Mouse (Mus musculus) heart, postnatal 4 days (tissue): ENCODE results near the gene Pex12. TPM values are rescaled to one million over a fixed set of nuclear protein-coding genes. Genes with fewer than 3 reads are reported as not detected.
"Not testable (repeated sequence)": the region's sequence is repeated elsewhere in the genome, so short reads cannot be mapped to it uniquely, and the experiment has no call there.

Source experiments
- DNase-seq: peaks from one replicate; pipeline ENCODE4 v3.0.0; 2021
- total RNA-seq, 2 experiments: library from RNA; stranded (reverse); gene quantifications; 2 replicates each; pipeline ENCODE4 v1.2.3; 2021

Pex12 gene
- total RNA-seq: 10 to 100 TPM in 1 of 2 experiments, 1 to 10 TPM in 1; 7.1 to 10.0 TPM

DNA sequence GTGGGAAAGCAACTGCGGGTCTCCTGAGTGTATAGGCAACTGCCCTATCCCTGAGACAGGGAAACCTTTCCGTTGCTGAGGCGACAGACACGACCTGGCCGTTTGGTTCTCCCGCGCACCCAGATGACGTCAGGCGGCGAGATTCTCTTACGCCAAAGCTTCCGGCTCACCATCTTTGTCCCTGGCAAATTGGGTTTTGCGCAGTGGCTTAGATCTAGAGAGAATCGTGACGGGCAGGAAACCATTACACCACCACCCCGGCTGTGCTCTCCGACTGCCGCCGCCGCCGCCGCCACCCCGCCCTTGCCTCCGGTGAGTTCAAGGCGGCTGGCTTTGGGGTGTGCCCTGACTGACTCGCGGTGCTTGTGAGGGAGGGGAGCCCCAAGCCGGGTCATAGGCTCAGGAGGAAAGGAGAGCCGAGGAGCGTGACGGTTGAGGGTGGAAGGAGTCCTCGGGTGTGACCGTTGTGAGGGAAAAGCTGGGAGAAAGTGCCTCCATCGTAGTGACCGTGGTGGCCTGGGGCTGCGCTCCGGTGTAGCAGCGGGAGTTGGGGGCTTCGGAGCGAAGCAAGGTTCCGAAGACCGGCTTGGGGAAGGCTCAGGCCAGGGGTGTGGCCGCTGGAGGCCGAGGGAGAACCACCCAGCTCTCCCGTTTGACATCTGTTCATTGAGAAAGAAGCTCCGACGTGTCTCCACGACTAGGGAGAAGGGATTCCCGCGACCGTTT is at the start of gene Pex12:
Gene Pex12 (minus strand): TSS at position 61 of the 726 bp plus-strand sequence.
- DNase-seq: peak; percentile 96

DNA sequence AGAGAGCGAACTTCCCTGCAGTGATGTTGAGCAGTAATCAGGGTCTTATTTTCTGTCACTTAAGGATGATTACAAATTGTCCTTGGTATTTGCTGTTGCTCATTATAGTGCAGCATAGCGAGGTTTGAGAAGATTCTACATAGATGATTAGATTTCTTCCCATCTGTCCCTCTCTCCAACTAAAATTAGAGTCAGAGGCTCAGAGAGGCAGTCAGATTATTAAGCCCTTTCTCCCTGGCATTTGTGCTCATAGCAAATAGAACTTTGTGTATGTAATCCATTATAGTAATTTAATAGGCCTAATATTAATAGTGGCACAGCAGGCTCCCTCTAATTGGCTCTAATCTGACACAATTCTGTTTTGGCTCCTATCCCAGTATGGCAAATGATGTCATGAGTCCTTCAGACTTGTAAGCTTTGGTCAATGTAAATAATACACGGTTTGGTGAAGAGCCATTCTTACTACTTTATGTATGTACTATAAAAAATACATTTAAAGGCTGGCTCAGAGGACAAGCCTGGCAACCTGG is 39.4 kb upstream of the Pex12 start:
- DNase-seq: no peak

DNA sequence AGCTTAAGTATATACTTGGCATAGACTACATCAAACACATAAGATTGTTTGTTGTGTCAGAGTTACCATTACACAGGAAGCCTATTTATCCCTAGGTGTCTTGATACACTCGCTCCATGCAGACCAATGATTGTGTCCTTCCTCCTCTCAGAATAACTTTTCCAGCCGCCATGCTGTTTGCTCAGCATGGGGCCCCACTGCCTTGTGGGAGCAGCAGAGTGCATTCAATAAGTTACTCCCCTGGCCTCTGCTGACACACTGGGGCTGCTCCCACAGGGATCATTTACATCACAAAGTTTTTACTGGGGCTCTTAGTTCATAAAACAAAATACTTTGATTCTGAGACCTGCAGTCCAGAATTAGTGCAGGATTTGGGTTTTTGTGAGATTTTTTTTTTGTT is 37.3 kb upstream of the Pex12 start:
- DNase-seq: no peak

DNA sequence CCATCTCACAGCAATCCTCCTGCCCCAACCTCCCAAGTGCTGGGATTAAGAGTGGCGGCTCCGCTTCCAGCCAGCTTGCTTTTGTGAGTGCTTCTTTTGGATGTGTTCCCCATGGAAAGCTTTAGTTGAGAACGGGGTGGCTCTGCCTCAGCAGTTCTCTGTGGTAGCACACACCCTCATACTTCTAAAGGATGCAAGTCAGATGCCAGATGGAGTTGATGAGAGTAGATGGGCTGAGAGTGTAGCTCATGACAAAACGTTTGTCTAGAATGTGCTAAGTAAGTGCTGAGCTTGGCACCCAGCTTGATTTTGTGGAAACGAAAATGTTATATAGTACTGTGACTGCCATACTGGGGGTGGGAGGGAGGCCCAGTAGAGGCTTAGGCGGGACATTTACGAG is 33.4 kb upstream of the Pex12 start:
- DNase-seq: no peak

DNA sequence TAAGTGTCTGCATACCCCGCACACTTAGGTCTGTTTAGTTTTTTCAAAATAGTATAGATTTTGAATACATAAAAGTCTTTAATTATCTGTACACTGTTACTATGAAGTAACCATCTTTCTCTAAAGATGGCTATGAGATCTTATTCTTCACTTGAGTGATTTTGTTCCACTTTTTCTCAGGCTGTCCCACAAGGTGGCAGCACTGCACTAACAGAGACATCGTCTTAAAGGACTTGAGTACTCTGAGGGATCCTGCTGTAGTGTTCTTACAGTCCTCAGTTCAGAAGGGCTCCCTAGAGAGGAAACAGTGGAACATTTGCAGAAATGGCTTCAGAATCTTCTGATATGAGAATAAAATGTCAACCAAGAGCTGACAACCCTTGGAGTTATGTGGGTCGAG is 25.0 kb upstream of the Pex12 start:
- peak; percentile 60 for DNase-seq

DNA sequence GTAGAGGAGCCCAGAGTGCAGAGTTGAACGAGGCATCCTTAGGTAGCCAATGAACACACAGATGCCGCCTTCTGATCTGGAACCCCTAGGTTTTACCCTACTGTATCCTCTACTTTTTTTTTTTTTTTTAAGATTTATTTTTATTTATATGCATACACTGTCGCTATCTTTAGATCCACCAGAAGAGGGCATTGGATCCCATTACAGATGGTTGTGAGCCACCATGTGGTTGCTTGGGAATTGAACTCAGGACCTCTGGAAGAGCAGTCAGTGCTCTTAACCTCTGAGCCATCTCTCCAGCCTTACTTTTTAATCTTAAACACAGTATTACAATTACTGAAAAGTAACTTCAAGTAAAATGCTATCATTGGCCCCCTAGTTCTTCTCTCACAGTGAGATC is 24.3 kb upstream of the Pex12 start:
- DNase-seq: not testable (repeated sequence)

DNA sequence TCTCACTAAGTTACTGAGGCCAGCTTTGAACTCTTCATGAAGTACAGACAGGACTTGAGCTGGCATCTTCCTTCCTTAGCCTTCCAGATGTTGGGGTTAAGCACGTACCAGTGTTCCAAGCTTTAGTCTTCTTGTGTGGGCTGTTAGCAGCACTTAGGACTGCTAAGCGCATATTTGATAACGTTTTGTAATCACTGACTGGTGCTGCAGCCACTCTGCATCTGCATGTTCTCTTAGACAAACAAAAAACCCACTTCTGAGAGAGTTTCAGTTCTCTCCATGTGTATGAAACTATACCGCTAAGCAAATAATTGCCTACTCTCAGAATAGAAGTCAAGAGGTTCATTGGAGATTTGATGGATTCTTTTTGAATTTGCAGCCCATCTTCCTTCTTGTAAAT is 16.7 kb upstream of the Pex12 start:
- no peak for DNase-seq

DNA sequence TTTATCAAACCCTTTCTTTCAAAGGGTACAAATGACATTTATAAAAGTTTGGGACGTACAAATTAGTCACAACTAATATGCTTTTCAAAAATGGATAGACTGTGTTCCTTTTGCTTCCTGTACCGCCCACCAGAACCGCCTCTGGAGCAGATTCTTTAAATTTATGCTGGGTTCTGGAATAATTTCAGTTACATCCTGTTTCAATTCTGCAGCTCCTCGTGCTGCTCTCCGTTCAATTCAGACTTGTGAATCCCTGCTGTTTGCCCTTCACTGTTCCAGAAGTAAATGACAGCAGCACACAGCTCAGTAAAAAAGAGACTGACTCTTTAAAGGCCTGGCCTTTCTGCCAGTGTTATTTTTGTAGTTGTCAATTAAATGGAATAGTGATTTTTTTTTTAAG is 10.1 kb upstream of the Pex12 start:
- no peak for DNase-seq

DNA sequence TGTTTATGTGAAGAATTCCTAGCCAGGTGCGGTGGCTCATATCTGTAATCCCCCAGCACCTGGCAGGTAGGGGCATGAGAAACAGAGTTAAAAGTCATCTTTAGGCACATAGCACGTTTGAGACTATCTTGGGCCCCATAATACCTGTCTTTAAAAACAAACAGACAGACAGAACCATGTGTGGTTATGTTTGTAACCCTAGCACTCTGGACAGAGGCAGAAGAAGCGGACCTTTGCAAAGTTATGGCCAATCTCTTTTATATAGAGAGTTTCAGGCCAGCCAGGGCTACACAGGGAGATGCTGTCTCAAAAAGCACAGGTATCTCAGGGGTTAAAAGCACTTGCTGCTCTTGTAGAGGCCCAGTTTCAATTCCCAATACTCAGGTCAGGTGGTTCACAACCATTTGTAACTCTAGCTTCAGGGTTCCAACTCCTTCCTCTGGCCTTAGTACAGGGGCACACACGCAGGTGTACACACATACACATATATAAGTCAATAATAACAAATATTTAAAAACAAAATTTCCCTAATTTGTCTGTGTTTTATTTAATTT is 4.4 kb upstream of the Pex12 start:
- DNase-seq: no peak

DNA sequence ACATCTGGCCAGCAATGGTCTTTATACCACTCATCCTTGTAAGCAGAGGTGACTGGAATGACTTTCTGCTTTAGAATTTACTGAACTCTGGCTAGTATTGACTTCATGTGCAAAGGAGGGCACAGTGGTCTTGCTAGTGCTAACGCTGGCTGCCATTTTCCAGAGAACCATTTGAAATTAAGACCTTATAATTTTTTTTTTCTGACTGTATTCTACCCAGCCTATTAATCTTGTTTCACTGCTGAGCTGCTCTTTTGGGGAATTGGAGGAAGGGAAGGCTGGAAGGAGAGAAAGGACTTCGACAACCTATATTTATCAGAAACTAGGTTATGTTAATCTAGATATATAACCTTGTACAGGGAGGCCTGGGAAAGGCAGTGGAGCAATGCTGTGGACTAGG is 2.1 kb upstream of the Pex12 start:
- no peak for DNase-seq

DNA sequence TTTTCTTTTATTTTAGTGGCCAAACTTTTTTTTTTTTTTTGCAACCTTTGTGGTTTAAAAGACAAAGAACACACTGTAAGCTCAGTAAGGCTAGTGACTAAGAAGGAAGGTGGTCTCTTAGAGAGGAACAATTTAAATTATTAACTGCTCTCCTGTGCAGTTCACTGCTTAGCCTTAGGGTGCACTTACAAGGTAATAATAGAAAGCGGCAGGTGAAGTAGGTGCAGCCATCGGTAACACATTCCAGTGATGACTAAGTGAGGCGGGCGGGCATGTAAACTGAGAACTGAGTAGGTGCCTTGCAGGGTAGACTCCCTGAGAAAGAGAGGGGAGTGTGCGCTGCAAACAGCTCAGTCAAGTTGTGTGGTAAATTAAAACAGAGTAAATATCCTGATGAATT is 1.4 kb upstream of the Pex12 start:
- no peak for DNase-seq

DNA sequence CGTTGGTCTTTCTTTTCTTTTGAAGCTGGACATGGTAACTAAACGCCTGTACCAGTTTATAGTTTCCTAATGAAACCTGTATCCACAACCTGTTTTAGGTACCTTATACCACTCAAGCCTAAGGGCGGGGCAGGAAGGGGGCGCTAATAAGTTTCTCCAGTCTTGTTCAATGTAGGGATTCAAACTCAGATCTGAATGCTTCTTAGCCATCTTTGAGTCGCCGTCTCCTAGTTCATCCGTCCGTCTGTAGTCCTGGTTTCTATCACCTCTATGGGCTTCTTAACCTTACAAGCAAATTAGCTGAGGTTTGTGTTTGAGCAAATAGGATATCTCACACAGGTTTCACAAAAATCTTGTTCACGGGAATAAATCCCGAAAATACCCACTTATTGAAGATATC is 262 bp downstream of the Pex12 start:
- no peak for DNase-seq

DNA sequence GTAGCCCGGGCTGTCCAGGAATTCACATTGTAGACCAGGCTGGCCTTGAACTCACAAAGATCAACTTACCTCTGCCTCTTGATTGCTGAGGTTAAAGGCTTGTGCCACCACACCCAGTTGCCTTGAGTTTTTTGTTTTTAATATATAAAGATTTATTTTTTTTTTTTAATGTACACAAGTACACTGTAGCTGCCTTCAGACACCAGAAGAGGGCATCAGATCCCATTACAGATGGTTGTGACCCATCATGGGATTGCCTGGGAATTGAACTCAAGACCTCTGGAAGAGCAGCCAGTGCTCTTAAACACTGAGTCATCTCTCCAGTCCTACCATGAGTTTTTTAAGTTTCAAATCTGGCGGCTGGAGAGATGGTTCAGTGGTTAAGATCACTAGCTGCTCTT is 955 bp downstream of the Pex12 start:
- DNase-seq: no peak

DNA sequence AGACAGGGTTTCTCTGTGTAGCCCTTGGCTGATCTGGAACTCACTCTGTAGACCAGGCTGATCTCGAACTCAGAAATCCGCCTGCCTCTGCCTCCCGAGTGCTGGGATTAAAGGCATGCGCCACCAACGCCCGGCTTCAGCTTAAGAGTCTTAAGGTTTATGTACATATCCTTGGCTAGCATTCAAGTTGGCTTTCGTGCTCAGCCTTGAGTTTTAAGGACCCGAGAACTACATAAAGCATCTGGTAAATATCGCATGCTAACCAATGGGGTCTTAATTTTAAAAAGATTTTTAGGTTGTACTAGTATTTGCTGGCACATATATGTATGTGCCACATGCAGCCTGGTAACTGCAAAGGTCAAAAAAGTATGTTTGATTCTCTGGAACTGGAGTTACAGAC is 2.7 kb downstream of the Pex12 start:
- DNase-seq: no peak

DNA sequence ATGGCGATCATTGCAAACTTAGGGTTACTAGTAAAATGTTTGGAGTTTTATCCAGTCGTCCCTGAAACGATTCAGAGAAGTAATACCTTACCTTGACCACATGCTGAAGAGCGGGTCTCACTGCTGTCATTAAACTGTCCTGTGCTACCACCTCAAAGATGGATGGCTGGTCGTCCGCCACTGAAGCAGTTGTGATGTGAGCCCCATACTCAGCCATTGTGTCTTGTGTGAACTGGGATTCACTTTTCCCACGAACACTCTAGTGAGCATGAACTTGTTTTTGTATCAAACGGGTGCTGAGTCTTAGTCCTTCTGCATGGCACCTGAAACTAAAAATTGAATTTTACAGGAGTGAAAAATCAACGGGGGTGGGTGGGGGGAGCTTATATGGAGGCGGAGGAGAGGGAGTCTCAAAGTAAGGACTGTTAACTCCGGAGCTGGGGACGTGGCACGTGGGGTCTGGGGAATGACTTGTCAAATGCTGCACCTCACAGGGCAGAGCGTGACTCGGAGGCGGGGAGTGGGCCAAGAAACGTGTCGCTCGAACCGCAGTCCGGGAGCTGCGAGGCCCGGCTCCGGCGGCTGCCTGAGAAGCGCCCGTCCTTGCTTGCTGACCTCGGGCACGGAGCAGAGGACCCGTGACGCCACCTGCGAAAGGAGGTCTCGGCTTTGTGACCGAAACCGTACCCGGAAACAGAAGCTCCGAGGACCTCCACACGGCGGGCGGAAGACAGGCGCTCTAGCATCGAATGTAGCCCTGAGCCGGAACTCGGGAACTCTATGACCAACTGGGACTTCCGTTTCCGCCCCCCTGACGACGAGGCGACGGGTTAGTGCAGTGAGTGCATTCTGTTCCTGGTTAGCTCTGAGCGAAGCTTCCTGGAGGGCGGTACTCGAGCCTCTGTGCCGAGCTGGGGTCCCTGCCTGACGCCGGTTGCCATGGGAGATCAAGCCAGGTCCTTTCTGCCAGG is 3.9 kb downstream of the Pex12 start, which contains the start of gene Ap2b1:
Gene Ap2b1 (plus strand): TSS at position 800 of the 971 bp plus-strand sequence.
- peak; percentile 92 for DNase-seq

DNA sequence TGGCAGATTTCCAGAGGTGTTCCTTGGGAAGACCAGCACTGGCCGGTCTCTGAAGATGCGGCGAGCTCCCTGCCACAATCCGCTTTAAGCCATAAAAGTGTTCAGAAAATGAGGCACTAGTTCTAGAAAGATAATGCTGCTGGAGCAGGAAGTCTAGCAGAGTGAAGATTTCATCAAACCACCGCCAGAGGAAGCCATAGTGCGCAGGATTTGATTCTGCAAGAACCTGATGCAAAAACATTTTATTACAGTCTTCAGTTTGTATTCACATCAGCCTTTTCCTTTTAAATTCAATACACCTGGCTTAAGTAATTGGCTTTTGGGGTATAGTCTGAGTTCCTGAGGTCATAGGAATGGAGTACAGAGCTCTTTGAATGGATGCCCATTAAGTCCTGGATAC is 4.6 kb downstream of the Pex12 start:
- no peak for DNase-seq

DNA sequence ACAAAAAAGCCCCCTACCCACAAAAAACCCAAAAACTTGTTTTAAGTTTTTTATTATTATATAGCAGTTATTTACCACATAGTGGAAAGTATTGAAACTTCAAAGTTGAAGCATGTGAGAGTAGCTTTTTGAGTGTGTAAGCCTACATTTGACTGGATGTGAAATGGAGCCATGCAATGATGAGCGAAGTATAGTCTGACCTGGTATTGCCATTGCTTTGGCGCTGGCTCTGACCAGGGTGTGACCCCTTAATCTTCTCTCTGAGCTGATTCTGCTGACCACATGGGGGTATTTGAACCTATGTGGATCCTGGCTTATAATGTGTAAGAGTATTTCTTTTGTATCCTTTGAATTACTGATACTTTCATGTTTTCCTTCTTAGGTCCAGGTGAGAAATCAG is 8.3 kb downstream of the Pex12 start:
- no peak for DNase-seq

DNA sequence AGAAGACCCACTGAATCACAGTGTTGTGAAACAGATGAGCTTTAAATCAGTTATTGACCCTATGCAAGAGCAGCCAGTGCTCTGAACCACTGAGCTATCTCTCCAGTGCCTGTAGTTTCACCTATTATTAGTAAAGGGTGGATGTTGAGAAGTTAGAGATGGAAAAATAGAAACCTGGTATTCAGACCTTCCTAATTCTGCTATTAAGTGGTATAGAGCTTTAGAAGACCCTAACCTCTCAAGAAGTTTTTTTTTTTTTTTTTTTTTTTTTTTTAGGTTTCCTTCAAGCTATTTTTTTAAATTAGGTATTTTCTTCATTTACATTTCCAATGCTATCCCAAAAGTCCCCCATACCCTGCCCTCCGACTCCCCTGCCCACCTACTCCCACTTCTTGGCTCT is 9.2 kb downstream of the Pex12 start:
- no peak for DNase-seq

DNA sequence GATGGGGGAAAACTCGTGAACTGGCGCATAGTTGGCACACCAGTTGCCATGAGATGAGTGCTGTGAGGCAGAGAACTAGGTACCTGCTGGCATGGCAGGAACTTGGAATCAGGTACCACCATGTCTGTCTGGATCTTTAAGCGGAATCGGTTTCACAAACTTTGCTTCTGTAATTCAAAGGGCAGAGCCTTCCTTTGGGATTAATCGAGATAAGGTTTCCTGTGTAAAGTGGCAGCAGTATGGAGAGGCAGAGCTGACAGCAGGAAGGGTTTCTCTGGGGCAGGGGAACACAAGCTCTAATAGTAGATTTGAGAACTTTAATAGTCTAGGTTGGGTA is 10.2 kb downstream of the Pex12 start:
- no peak for DNase-seq

DNA sequence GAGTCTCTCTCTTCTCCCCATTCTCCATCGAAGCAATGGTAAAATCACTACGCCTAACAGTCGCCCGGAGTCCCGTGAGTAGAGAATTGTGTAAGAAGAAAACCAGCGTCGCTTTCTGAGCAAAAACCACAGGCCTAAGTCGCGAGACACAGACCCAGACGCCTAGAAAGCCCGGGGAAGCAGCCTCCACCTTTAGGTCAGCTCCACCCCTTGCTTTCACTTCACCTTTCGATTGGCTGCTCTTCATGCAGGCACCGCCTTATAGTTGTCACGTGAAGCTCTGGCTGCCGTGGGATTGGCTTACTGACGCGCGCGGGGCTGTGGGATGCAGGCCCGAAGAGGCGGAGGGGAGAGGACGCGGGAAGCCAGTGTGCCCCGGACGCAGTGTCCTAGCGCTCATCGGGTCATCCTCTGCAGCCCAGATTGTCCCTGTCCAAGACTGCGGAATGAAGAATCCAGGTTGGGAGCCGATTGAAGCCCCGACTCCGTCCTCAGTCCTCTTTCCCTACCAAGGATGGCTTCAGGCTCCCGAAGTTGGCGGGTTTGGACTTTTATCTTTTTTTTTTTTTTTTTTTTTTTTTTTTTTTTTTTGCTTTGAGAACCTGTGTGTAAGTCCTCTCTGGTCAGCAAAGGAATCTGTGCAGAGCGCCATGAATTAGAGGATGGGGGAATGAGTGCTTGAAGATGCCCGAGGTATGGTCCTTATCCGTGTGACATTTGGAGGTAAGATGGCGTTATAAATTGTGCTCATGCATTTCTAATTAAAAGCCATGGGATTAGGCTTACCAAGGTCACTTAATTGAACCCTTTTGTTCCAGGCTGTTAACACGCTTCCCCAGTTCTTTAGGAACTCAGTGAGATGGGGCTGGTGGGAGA is 10.8 kb downstream of the Pex12 start:
- peak; percentile 95 for DNase-seq

DNA sequence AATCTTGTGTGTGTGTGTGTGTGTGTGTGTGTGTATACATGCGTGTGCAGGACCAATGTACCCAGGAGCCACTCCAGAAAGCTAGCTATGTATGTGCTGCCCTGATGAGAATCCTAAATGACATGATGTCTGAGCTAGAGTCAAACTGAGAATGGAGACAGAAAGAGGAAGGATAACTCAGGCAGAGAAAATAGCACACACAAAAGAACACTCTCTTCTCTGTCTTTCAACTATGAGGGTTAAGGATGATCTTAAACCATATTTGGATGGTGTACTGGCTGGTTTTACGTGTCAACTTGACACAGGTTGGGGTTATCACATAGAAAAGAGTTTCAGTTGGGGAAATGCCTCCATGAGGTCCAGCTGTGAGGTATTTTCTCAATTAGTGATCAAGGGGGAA is 12.8 kb downstream of the Pex12 start:
- no peak for DNase-seq

DNA sequence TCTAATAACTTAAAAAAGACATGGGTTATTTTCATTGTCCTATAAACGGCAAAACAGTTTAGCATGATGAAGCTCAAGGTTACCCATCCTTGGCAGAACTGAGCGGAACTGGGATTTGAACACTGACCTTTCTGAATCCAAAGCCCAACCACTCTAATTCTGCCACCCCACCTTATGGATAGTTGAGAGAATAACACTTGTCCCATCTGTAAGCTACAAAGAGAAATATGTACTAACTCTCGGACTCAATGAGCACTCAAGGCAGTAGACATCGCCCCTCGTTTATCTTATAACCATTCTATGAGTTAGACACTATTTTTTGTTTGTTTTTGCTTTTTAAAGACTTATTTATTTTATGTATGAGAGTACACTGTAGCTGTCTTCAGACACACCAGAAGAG is 13.3 kb downstream of the Pex12 start:
- DNase-seq: no peak
